Mouse (Mus musculus) liver, postnatal 0 days (tissue): ENCODE measurements at regions not wholly inside any gene's neighbourhood (a gene's known extent, or its start where the extent isn't known, plus 50 kb on each side); places are given as distances from the start of the nearest gene placed in this dataset.

Experiments used
- CTCF ChIP-seq: sonication (generic); IDR thresholded peaks from 2 replicates; pipeline ENCODE4 v1.5.1; 2016; ENCODE audit warnings: antibody characterized with exemption, low read depth
- EP300 ChIP-seq: IDR thresholded peaks from 2 replicates; pipeline ENCODE4 v1.6.1; 2016; ENCODE audit warnings: antibody characterized with exemption, low read depth, mild to moderate bottlenecking

GRCm38 (mm10) chr6:51043970-51044369 is 388.5 kb upstream of the Nfe2l3 start:
- no peak for TF ChIP-seq CTCF
- TF ChIP-seq EP300 = no peak
